Mouse (Mus musculus) embryonic facial prominence, embryonic 13.5 days (tissue): ENCODE measurements around the gene Gm14137. TPM values are rescaled to one million over a fixed set of nuclear protein-coding genes. Genes with fewer than 3 reads are reported as not detected.

Experiments used
- ATAC-seq: fragments of 200-750 bp; cut with Nextera tagmentation; 2 replicates; pipeline ENCODE4 v1.8.0; 2017; ENCODE audit warnings: low read depth; ENCODE audit not compliant: insufficient number of reproducible peaks, insufficient read depth, low FRiP score, low TSS enrichment
- H3K27ac ChIP-seq: fragments of 300-500 bp; sonication (generic); 2 replicates; pipeline ENCODE4 v1.5.1; 2015; ENCODE audit warnings: moderate library complexity, mild to moderate bottlenecking, inconsistent platforms
- H3K27me3 ChIP-seq: fragments of 300-500 bp; sonication (generic); 2 replicates; pipeline ENCODE4 v1.6.1; 2015; ENCODE audit warnings: mild to moderate bottlenecking, inconsistent platforms
- H3K36me3 ChIP-seq: fragments of 300-500 bp; sonication (generic); 2 replicates; pipeline ENCODE4 v1.6.1; 2015; ENCODE audit warnings: mild to moderate bottlenecking, inconsistent platforms
- H3K4me1 ChIP-seq: fragments of 300-500 bp; sonication (generic); 2 replicates; pipeline ENCODE4 v1.6.1; 2015; ENCODE audit warnings: inconsistent platforms
- H3K4me2 ChIP-seq: fragments of 300-500 bp; sonication (generic); 2 replicates; pipeline ENCODE4 v1.6.1; 2015; ENCODE audit warnings: moderate library complexity, mild to moderate bottlenecking, inconsistent platforms
- H3K4me3 ChIP-seq: fragments of 300-500 bp; sonication (generic); 2 replicates; pipeline ENCODE4 v1.5.1; 2015; ENCODE audit warnings: mild to moderate bottlenecking, inconsistent platforms
- H3K9ac ChIP-seq: fragments of 300-500 bp; sonication (generic); 2 replicates; pipeline ENCODE4 v1.6.1; 2015; ENCODE audit warnings: mild to moderate bottlenecking, inconsistent platforms
- H3K9me3 ChIP-seq: fragments of 300-500 bp; sonication (generic); 2 replicates; pipeline ENCODE4 v1.6.1; 2016; ENCODE audit warnings: inconsistent platforms
- WGBS: fragments of 180-500 bp; shearing (Covaris S2); methylation state at CpG from one replicate; pipeline ENCODE4 v1.1.7; 2015; ENCODE audit warnings: mixed read lengths; 5-methylcytosine and 5-hydroxymethylcytosine counted together
- polyA plus RNA-seq: library from polyadenylated mRNA; unstranded; fragments of >200 nt; fragmentation: Nextera tagmentation; extraction: Ambion mirVana; gene quantifications from 2 replicates; pipeline ENCODE4 v1.2.1, GENCODE M21; 2015

Gm14137 gene
- polyA plus RNA-seq = 0.78 and 1.0 TPM in 2 replicates

DNA sequence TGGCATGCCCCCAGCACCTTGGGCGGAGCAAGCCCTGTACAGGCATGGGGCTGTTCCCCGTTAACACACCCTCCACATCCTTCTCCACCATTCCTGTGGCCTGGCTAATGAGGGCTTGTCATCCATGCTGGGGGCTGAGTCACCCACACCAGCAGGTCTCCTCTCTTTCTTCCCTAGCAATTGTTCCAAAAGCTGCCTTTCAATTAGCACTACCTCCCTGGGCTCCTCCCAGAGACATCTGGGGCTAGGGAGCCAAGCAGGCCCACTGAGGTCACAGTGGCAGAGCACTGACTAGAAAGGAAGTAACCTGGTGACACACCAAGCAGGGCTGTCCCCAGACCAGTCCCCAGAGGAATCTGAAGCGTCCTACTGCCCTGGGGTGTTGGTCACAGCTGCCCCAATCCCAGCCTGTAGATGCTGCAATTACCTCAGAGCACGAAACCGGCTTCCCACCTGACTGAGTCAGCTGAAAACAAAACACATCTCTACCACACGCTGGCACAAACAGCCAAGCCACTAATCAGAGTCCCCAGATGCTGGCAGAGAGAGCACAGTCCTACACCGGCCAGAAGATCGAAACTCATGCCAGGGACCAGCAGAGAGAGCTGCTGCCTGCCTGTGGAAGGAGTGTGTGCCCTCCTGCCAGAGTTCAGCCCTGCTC, at the start of gene Gm14137:
Gene Gm14137, plus strand, starts transcription at position 519 of the 661 bp plus-strand sequence.
- H3K9ac ChIP-seq = peak within 1 kb of the TSS; percentile 32; the same call in 1 of the 2 replicates
- no peak for ATAC-seq
- H3K4me2 ChIP-seq = no peak within 1 kb of the TSS
- 31% methylated on average over 8 of the region's 8 CpGs for WGBS
- H3K4me1 ChIP-seq = peaks cover 17% of the 10 kb centered on the region; the same call in 1 of the 2 replicates
- H3K9me3 ChIP-seq = no peaks in the 10 kb centered on the region
- peaks cover 4% of the 10 kb centered on the region; the same call in 1 of the 2 replicates for H3K27me3 ChIP-seq
- H3K27ac ChIP-seq = no peak within 1 kb of the TSS
- no peak within 1 kb of the TSS for H3K4me3 ChIP-seq
- peaks cover 47% of the 10 kb centered on the region for H3K36me3 ChIP-seq

DNA sequence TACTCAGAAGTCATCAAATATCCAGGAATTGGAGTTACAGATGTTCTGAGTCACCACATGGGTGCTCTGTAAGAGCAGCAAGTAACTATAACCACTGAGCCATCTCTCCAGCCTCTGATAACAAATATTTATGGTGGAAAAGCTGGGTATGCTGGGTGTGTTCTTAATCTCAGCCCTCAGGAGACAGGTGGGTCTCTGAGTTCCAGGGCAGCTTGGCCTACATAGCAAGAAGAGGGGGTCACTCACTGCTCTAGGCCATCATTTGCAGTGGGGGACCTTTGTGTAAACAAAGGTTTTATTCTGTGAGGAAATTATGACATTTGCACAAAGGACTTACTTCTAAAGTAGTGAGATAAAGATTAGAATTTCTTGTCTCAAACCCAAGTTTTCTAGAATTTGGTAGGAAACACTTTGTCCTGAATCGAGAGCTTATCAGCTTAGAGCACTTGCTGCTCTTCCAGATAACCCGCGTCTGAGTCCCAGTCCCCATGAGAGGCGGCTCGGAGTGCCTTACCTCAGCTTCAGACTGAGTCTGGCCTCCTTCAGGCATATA, 37.9 kb upstream of the Gm14137 start:
- no peak overlapping the region for H3K4me2 ChIP-seq
- WGBS = 86% methylated on average over 5 of the region's 5 CpGs
- peaks cover 84% of the 10 kb centered on the region for H3K36me3 ChIP-seq
- H3K9ac ChIP-seq = no peak overlapping the region
- H3K27me3 ChIP-seq = no peaks in the 10 kb centered on the region
- no peak overlapping the region for H3K27ac ChIP-seq
- no peaks in the 10 kb centered on the region for H3K9me3 ChIP-seq
- H3K4me1 ChIP-seq = no peaks in the 10 kb centered on the region
- H3K4me3 ChIP-seq = no peak overlapping the region
- no peak for ATAC-seq

DNA sequence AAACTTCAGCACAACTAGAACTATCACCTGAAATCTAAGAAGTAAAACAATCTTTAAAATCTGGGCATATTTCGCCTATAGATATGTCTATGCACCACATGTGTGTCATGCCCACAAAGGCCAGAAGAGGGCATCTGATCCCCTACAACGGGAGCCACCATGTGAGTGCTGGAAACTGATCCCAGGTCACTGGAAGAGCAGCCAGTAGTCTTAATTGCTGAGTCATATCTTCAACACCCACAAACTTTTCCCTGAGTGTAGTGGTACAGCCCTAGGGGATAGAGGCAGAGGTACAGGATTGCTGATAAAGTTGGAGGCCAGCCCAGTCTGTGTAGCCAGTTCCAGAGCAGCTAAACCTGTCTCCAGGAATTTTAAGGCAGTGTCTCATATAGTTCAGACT, 29.1 kb upstream of the Gm14137 start:
- H3K9me3 ChIP-seq = no peaks in the 10 kb centered on the region
- no peak overlapping the region for H3K9ac ChIP-seq
- H3K4me2 ChIP-seq = no peak overlapping the region
- 83% methylated on average over 2 of the region's 2 CpGs for WGBS
- ATAC-seq = no peak
- peaks cover 89% of the 10 kb centered on the region for H3K36me3 ChIP-seq
- no peak overlapping the region for H3K27ac ChIP-seq
- no peaks in the 10 kb centered on the region for H3K27me3 ChIP-seq
- no peaks in the 10 kb centered on the region for H3K4me1 ChIP-seq
- H3K4me3 ChIP-seq = no peak overlapping the region

DNA sequence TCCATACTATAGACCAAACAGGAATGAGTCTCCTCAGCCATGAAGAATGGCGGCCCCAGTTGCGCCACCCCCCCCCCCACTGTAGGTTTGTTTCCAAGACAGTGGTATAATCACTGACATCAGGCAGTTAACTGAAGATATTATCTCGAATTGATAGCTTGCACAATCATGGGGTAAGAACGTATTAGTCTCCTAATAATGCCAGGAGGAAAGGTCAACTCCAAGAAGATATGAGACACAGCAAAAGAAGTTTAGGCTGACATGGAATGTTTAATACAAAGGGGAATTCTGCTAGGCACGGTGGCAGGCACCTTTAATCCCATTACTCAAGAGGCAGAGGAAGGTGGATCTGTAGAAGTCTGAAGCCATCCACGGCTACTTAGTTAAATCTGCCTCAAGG, 27.9 kb upstream of the Gm14137 start:
- no peak for ATAC-seq
- Histone ChIP-seq H3K9me3 (no peaks in the 10 kb centered on the region), H3K4me1 (no peaks in the 10 kb centered on the region), H3K36me3 (peaks cover 91% of the 10 kb centered on the region), H3K9ac (no peak overlapping the region), H3K27ac (no peak overlapping the region), H3K4me3 (no peak overlapping the region), H3K27me3 (no peaks in the 10 kb centered on the region), H3K4me2 (no peak overlapping the region)
- 87% methylated on average over 6 of the region's 6 CpGs for WGBS

- Histone ChIP-seq H3K36me3 (peaks cover 91% of the 10 kb centered on the region), H3K4me3 (no peak overlapping the region), H3K27ac (no peak overlapping the region), H3K27me3 (no peaks in the 10 kb centered on the region), H3K9ac (no peak overlapping the region), H3K9me3 (no peaks in the 10 kb centered on the region), H3K4me2 (no peak overlapping the region), H3K4me1 (no peaks in the 10 kb centered on the region)
- ATAC-seq = no peak
- WGBS = 86% methylated on average over 22 of the region's 22 CpGs
Observed at GRCm38 (mm10) chr2:119147160-119147678, 27.1 kb upstream of the Gm14137 start.

DNA sequence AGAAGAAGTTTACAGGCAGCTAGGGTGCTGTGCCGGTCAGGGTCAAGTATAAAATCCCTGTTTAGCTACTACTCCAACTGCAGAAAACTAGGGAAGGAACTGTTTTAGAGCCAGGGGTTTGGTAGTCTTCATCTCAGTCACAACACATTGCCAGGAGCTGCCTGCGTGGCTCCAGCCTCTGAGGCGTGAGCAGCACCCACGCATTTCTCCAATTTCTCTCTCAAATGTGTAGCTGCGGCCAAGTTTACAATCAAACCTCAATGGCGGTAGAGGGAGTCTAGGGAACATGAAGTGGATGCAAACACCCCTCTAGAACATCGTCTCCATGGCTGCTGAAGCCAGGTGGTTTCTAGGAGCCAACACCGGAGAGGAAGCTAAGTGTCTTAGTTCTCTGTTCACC, 26.5 kb upstream of the Gm14137 start:
- Histone ChIP-seq H3K9ac (no peak overlapping the region), H3K4me3 (no peak overlapping the region), H3K27me3 (no peaks in the 10 kb centered on the region), H3K4me2 (no peak overlapping the region), H3K9me3 (no peaks in the 10 kb centered on the region), H3K4me1 (no peaks in the 10 kb centered on the region), H3K27ac (no peak overlapping the region), H3K36me3 (peaks cover 91% of the 10 kb centered on the region)
- 90% methylated on average over 8 of the region's 8 CpGs for WGBS
- ATAC-seq = no peak

DNA sequence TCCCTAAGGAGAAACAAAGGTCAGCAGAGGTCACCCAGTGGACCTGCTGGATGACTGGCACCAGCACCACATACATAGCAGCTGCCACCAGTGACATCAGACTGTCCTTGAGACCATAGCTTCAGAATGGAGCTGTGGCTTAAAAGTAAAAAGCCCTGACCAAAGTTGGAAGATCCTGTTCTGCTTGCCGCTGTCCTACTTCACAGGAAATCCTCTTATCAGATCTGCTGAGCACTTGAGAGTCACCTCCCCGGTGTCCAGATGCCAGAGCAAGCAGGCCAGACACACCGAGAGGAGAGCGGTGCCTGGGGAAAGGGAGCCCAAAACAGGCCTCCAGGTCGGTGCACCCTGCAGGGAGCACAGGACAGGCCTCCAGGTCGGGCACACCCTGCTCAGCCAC, 22.1 kb upstream of the Gm14137 start:
- Histone ChIP-seq H3K4me1 (peaks cover 13% of the 10 kb centered on the region), H3K9ac (no peak overlapping the region), H3K4me3 (no peak overlapping the region), H3K4me2 (no peak overlapping the region), H3K9me3 (no peaks in the 10 kb centered on the region), H3K36me3 (peaks cover 72% of the 10 kb centered on the region), H3K27me3 (no peaks in the 10 kb centered on the region), H3K27ac (no peak overlapping the region)
- no peak for ATAC-seq
- WGBS = 84% methylated on average over 6 of the region's 6 CpGs

DNA sequence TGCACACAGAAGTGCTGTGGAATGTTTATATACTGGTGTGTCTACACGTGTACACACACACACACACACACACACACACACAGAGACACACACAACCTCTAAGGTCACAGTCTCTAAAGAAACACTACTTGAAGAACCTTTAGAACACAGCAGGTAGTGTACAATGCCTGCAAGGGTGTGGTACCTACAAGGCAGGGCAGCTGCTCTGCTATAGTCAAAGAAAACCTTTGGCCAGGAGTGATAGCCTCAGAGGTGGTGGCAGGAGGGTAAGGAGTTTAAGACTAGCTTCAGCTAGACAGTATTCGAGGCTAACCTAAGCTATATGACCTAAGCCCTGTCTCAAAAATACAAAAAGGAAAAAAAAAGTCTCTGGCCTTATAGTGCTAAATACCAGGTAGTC, 19.6 kb upstream of the Gm14137 start:
- Histone ChIP-seq H3K4me3 (no peak overlapping the region), H3K36me3 (peaks cover 47% of the 10 kb centered on the region), H3K9ac (no peak overlapping the region), H3K9me3 (no peaks in the 10 kb centered on the region), H3K4me1 (peaks cover 16% of the 10 kb centered on the region), H3K27ac (no peak overlapping the region), H3K27me3 (no peaks in the 10 kb centered on the region), H3K4me2 (no peak overlapping the region)
- 67% methylated on average over 2 of the region's 2 CpGs for WGBS
- ATAC-seq = no peak

- peaks cover 40% of the 10 kb centered on the region for H3K36me3 ChIP-seq
- H3K4me1 ChIP-seq = peaks cover 16% of the 10 kb centered on the region
- no peak for ATAC-seq
- H3K27ac ChIP-seq = no peak overlapping the region
- H3K9ac ChIP-seq = peak overlapping the region; percentile 93
- WGBS = 87% methylated on average over 9 of the region's 9 CpGs
- H3K27me3 ChIP-seq = no peaks in the 10 kb centered on the region
- peak overlapping the region; percentile 100; the same call in 1 of the 2 replicates for H3K4me3 ChIP-seq
- H3K9me3 ChIP-seq = no peaks in the 10 kb centered on the region
- H3K4me2 ChIP-seq = peak overlapping the region; percentile 95
Observed at GRCm38 (mm10) chr2:119155388-119155787, 18.9 kb upstream of the Gm14137 start.

DNA sequence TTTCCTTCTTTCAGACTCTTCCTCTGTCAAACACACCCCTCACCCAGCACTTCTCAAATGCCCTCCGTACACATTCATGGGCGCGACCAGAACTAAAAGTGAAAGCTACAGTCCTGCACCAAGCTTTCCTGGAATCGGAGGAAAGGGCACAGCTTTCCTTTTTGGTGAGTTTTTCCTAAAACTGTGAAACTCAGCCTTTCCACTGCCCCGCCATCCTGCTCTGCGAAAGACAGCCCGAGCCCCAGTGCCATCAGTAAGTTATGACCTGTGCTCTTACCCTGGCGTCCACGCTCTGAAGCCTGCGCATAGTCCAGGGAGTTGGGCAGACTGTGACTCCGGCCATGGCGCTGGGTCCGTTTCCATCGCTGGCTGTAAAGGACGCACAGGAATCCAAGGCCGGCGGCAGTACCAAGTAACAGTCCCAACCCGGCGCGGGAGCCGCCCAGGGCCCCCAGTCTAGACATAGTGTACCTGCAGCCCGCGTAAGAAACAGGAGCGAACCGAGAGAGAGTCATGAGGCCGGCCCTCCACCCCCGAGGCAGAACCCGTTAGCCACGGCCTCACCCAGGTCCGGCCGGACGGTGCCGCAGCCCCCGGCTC, 18.1 kb upstream of the Gm14137 start:
- Histone ChIP-seq H3K9ac (peak overlapping the region; percentile 93), H3K27me3 (no peaks in the 10 kb centered on the region), H3K4me1 (peaks cover 16% of the 10 kb centered on the region), H3K9me3 (no peaks in the 10 kb centered on the region), H3K4me3 (peak overlapping the region; percentile 100), H3K27ac (0 out of 2 replicates have a peak overlapping the region, but pooled peaks have one; percentile 16), H3K36me3 (peaks cover 32% of the 10 kb centered on the region), H3K4me2 (peak overlapping the region; percentile 95)
- 8% methylated on average over 34 of the region's 34 CpGs for WGBS
- 0 out of 2 replicates have a peak, but pooled peaks have one; percentile 46 for ATAC-seq

- Histone ChIP-seq H3K9me3 (no peaks in the 10 kb centered on the region), H3K36me3 (peaks cover 25% of the 10 kb centered on the region), H3K4me3 (peak within 1 kb of the TSS; percentile 100), H3K9ac (peak within 1 kb of the TSS; percentile 93), H3K27me3 (no peaks in the 10 kb centered on the region; the same call in 1 of the 2 replicates), H3K4me2 (peak within 1 kb of the TSS; percentile 95), H3K27ac (peak within 1 kb of the TSS; percentile 34; the same call in 1 of the 2 replicates), H3K4me1 (peaks cover 16% of the 10 kb centered on the region)
- peak; percentile 71; the same call in 1 of the 2 replicates for ATAC-seq
- WGBS = under 1% methylated on average over 56 of the region's 57 CpGs
Observed at GRCm38 (mm10) chr2:119156681-119157572, 17.4 kb upstream of the Gm14137 start, which contains the start of gene Rmdn3. Rmdn3 (minus strand) TSS chr2:119157034.
